Mouse (Mus musculus) adrenal gland, adult 18-20 months (tissue): ENCODE results near the gene Ptpro. TPM values are rescaled to one million over a fixed set of nuclear protein-coding genes. Genes with fewer than 3 reads are reported as not detected.

Source experiments
- DNase-seq, 2 experiments: peaks; one replicate each; pipeline ENCODE4 v3.0.0; 2021 to 2022; ENCODE audit warnings: low spot score in 2 of 2
- long read RNA-seq, 2 experiments: library from polyadenylated mRNA; stranded (forward); transcript quantifications; one replicate each; pipeline ENCODE4 v2.0.0; 2021
- total RNA-seq, 2 experiments: library from RNA; stranded (reverse); gene quantifications; 1 replicate in 1 of 2; 2 replicates in 1 of 2; pipeline ENCODE4 v1.2.3; 2021

Gene Ptpro
- total RNA-seq, result 1 to 10 TPM; 2.2 to 2.6 TPM
- long read RNA-seq, experiment 1, partial matches to known transcripts, result 1 of 1 reads
- long read RNA-seq, experiment 1, other reads (novel, unspliced or antisense), result 0 of 1 reads
- long read RNA-seq, experiment 2, partial matches to known transcripts, result 2 of 4 reads
- long read RNA-seq, experiment 2, other reads (novel, unspliced or antisense), result 0 of 4 reads

- no peak for DNase-seq
These were observed at the start of gene Ptpro for GRCm38 (mm10) chr6:137252194-137252886. TSS of gene Ptpro (plus strand) at chr6:137252319.

GRCm38 (mm10) chr6:137202661-137203060 is 49.5 kb upstream of the Ptpro start:
- no peak for DNase-seq

GRCm38 (mm10) chr6:137205662-137206400 is 46.3 kb upstream of the Ptpro start:
- no peak for DNase-seq

- no peak for DNase-seq
These were observed 45.0 kb upstream of the Ptpro start for GRCm38 (mm10) chr6:137207126-137207525.

- no peak for DNase-seq
These were observed 42.1 kb upstream of the Ptpro start for GRCm38 (mm10) chr6:137209992-137210391.

- DNase-seq, result no peak
These were observed 41.1 kb upstream of the Ptpro start for GRCm38 (mm10) chr6:137210991-137211390.

- no peak for DNase-seq
These were observed 40.7 kb upstream of the Ptpro start for GRCm38 (mm10) chr6:137211441-137211840.

GRCm38 (mm10) chr6:137217841-137218463 is 34.2 kb upstream of the Ptpro start:
- DNase-seq, result no peak

GRCm38 (mm10) chr6:137252887-137253242 is 746 bp downstream of the Ptpro start:
- DNase-seq, result no peak

GRCm38 (mm10) chr6:137253415-137253814 is 1.3 kb downstream of the Ptpro start:
- DNase-seq, result no peak

GRCm38 (mm10) chr6:137261033-137261432 is 8.9 kb downstream of the Ptpro start:
- no peak for DNase-seq

- DNase-seq, result no peak
These were observed 10.0 kb downstream of the Ptpro start for GRCm38 (mm10) chr6:137262087-137262486.

GRCm38 (mm10) chr6:137268019-137268418 is 15.9 kb downstream of the Ptpro start:
- DNase-seq, result no peak

- DNase-seq, result no peak
These were observed 16.5 kb downstream of the Ptpro start for GRCm38 (mm10) chr6:137268592-137268991.

GRCm38 (mm10) chr6:137272513-137272912 is 20.4 kb downstream of the Ptpro start:
- no peak for DNase-seq

- no peak for DNase-seq
These were observed 25.5 kb downstream of the Ptpro start for GRCm38 (mm10) chr6:137277587-137277994.

GRCm38 (mm10) chr6:137279576-137279975 is 27.5 kb downstream of the Ptpro start:
- DNase-seq, result no peak

- DNase-seq, result no peak
These were observed 29.5 kb downstream of the Ptpro start for GRCm38 (mm10) chr6:137281541-137282049.

- no peak for DNase-seq
These were observed 29.9 kb downstream of the Ptpro start for GRCm38 (mm10) chr6:137282050-137282449.

- DNase-seq, result no peak
These were observed 34.3 kb downstream of the Ptpro start for GRCm38 (mm10) chr6:137286376-137286775.

GRCm38 (mm10) chr6:137287788-137288187 is 35.7 kb downstream of the Ptpro start:
- no peak for DNase-seq

- no peak for DNase-seq
These were observed 36.1 kb downstream of the Ptpro start for GRCm38 (mm10) chr6:137288264-137288663.
